Mouse (Mus musculus): ENCODE results near the gene Col8a1.

GRCm38 (mm10) chr16:57606444-57607227 is 147.9 kb downstream of the Col8a1 start, which contains the start of gene Cmss1:
- TF ChIP-seq CTCF (IDR thresholded peaks at IDR 0.05; ENCODE audit: low read depth, low read length) (no peak; the same call in 1 of the 2 replicates), POLR2A (IDR thresholded peaks at IDR 0.05; ENCODE audit: borderline replicate concordance, low read depth, low read length) (no peak)

Data from bone marrow macrophage, adult 2 months (primary cell).